Mouse (Mus musculus) adrenal gland, adult 2 months (tissue): ENCODE data around the gene 4930558C23Rik. TPM values are rescaled to one million over a fixed set of nuclear protein-coding genes. Genes with fewer than 3 reads are reported as not detected.
"Not testable (repeated sequence)": the region's sequence is repeated elsewhere in the genome, so short reads cannot be mapped to it uniquely, and the experiment has no call there.

Source experiments
- DNase-seq: peaks from one replicate; pipeline ENCODE4 v3.0.0; 2021
- long read RNA-seq: library from polyadenylated mRNA; stranded (forward); transcript quantifications from one replicate; pipeline ENCODE4 v2.0.0, GENCODE M21; 2021
- polyA plus RNA-seq: library from polyadenylated mRNA; depleted of rRNA; stranded (reverse); fragments of >200 nt; gene quantifications from 2 replicates; pipeline ENCODE4 v1.2.3, GENCODE M21; 2012; rRNA removed
- total RNA-seq, 2 experiments: library from RNA; stranded (reverse); gene quantifications; 2 replicates each; pipeline ENCODE4 v1.2.3; 2021

Gene 4930558C23Rik
- total RNA-seq, result not detected
- not detected in 2 replicates for polyA plus RNA-seq
- long read RNA-seq, result 0 reads

DNA sequence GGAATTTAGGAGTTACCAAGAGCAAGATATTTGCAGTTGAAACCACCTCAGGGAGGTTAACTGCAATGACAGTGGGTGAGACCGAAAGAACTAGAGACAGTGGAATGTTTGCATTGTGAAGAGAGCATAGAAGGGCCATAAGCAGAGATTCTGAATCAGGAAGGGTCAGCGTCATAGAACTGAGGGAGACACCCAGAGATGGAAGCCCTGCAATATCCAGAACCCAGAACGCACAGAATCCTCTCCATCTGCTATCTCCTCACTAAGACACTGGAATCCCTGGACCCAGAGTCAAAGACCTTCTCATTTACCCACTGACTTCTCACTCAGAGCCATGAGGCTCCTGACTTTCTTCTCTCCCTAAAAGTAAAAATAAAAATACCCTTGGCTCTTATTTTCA lies at the start of gene 4930558C23Rik:
4930558C23Rik (minus strand) TSS at position 101 of the 400 bp plus-strand sequence.
- DNase-seq, result no peak

DNA sequence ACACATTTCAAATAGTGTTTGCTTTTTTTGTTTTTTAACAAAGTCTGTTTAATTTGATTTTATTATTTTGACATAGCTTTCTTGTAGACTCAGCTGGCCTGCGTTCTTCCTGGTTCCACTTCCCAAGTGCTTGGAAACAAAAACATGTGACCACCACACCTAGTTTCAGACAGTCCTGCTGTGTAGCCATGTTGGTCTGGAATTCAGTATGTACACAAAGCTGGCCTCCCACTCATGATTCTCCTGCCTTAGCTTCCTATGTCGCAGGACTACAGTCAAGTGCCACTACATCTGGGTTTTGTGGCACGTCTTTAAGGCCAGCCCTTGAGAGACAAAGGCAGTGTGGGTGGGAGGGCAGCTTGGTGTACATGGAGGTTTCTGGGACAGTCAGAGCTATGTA lies 48.3 kb upstream of the 4930558C23Rik start:
- no peak for DNase-seq

DNA sequence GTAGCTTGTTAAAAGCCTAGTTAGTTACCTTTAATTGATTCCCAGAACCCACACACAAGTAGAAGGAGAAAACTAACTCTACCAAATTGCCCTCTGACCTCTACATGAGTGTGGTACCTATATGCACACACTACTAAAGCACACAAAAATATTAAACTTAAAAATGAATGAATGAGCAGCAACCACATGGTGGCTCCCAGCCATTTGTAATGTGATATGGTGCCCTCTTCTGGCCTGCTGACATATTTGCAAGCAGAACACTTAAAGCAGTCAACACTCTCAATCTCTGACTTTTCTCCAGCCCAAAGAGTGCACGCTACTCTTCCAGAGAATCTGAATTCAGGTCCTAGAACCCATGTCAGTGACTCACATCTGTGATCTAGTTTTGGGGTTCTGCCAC lies 47.8 kb upstream of the 4930558C23Rik start:
- peak; percentile 34 for DNase-seq

DNA sequence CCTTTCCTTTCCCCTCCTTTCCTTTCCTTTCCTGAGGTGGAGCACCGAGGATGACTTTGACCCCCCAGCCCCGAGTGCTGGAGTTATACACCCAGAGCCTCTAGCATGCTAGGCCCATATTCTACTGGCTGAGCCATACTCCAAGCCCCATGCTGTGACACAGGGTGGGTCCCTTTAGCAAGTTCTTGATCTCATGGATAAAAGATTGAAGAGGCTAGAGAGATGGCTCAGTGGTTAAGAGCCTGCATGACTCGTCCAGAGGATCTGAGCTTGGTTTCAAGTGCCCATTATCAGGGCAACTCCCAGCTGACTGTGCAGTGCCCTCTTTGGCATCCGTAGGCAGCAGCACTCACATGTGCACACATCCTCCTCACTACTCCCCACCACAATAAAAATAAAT lies 42.7 kb upstream of the 4930558C23Rik start:
- no peak for DNase-seq

DNA sequence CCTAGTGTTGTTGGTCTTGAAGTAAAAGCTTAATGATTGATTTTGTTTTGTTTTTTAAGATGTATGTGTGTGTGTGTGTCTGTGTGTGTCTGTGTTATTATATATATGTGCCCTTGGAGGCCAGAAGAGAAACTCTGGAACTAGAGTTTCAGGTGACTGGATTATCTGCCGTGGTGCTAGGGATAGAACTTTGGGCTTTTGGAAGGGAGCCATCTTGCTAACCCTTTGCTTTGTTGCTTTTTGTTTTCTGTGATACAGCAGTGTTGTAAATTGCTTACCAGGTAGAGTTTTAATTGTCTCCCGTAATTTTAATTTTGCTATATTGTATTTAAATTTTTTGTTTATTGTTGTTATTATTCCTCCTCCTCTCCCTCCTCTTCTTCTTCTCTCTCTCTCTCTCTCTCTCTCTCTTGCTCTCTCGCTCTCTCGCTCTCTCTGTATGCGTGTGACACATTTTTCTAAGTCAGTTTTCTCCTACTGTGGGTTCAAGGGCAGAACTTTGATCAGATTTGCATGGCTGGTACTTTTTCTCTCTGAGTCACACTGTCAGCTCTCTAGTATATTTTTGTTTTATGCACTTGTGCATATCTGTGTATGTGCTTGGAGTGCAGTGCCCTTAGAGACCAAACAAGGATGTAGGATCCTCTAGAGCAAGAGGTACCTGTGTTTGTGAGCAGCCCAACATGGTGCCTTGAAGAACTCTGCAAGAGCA lies 39.9 kb upstream of the 4930558C23Rik start:
- peak; percentile 31 for DNase-seq

DNA sequence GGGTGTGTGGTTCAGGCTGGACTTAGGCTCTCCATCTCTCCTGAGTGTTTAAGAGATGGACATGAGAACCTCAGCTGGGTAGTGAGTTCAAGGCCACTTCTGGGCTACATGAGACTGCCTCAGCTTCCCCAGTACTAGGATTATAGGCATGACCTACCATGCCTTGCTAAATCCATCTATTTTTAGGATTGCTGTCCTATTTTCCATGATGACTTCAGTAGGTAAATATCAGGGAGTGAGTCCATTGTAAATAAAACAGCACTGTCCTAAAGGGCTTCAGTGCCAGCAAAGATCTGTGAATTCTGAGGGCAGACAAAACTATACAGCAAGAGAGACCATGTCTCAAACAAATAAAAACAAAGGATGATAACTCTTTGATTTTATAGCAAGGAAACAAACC lies 37.0 kb upstream of the 4930558C23Rik start:
- DNase-seq, result no peak

DNA sequence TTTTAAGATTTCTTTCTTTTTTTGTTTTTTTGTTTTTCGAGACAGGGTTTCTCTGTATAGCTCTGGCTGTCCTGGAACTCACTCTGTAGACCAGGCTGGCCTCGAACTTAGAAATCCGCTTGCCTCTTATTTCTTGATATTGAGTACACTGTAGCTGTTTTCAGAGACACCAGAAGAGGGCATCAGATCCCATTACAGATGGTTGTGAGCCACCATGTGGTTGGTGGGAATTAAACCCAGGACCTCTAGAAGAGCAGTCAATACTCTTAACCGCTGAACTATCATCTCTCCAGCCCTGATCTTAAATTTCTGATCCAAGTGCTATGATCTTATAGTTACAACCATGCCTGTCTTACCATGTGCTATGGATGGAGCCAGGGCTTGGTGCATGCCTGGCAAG lies 36.0 kb upstream of the 4930558C23Rik start:
- DNase-seq, result not testable (repeated sequence)

DNA sequence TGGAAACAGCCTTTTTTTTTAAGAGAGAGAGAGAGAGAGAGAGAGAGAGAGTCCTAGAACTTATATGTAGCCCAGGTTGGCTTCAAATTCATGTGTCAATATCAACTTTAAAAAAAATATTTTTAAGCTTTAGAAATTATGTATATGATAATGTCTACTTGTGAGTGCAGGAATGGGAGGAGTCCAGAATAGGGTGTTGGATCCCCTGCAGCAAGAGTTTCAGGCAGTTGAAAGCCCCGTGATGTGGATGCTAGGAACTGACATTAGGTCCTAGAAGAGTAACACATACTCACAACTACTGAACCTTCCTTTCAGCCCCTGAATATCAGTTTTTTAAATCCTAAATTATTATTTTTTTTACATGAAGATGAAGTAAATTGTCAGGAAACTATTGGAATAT lies 32.9 kb upstream of the 4930558C23Rik start:
- DNase-seq, result no peak

DNA sequence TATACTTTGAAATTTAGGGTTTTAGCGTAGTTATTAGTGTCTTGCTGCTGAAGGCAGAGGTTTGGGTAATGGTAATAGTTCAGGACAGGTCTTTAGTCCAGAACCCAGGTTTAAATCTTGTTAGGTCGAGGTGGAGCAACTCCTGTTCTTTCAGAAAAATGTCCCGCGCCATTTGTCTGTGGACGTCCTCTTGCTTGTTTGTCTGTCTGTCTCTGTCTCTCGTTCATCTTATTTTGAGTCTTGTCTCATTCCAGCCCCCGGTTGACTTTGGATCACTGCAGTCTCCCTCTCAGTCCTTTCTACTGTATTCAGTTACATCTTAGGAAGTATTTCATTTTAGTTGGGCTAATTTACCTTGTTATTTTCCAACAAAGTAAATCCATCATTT lies 32.3 kb upstream of the 4930558C23Rik start:
- DNase-seq, result no peak

DNA sequence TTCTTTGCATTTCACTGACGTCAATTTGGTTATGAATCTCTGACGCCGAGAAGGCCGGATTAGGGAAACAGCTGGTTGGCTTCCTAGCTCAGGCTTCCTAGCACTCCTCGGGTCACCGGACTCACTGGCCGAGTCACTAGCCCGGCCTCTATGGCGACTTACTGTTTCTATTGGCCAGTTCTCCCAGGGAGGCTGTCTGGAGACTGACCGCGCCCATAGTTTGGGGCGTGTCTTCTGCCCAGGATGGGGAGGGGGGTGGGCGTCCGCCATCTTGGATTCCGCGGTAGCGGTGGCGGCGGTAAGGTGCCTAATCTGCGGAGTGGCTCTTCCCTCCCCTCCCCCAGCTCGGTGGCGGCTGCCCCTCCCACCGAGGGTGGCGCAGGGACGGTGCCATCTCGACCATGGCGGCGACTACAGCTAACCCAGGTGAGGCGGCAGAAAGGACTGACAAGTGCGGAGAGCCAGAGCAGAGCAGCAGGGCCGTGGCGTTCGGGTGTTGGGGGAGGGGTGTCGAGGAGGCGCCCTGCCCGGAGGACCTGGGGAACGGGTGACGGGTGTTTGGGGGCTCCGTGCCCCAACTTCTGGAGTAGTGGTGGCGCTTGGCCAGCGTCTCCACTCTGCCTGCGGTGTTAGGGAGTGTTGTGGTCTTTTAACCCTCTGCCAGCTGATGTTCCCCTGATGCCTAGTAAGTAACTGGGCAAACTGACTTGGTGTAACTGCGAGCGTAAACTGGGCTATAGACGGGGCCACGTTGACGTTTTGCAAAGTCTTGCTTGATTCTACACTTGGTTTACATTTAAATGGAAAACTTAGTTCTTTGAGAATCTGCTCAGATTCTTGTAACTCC lies 31.7 kb upstream of the 4930558C23Rik start, which contains the start of gene Arnt:
Arnt (plus strand) TSS at position 253 of the 847 bp plus-strand sequence.
- DNase-seq, result peak; percentile 96

DNA sequence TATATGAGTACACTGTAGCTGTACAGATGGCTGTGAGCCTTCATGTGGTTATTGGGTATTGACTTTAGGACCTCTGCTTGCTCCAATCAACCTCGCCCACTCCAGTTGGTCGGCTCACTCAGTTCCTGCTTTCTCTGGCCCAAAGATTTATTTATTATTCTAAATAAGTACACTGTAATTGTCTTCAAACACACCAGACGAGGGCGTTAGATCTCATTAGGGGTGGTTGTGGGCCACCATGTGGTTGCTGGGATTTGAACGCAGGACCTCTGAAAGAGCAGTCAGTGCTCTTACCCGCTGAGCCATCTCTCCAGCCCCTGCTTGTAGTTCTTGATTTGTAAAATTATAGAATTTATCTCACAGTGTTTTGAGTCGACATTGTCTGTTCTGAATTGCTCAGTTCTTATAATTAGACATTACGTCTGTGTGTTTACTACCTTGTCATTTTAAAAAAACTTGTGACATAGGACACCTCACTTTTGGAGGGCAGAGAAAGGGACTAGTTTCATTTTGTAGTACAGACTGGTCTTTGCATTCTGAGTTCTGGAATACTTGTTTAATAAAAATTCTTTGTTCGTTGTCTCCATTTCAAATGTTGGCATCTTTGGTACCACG lies 30.8 kb upstream of the 4930558C23Rik start:
- DNase-seq, result no peak

DNA sequence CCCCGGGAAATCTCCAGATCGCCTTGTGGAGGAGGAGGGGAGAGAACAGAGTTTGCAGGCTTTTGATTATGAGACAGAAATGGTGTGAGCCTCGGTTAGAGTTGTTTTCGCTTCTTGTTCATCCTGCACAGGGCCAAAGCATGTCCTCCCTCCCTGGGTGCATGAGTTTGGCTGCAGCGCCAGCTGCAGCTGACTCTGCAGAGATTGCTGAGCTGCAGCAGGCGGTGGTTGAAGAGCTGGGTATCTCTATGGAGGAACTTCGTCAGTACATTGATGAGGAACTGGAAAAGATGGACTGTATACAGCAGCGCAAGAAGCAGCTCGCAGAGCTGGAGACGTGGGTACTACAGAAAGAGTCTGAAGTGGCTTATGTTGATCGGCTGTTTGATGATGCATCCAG lies 25.8 kb upstream of the 4930558C23Rik start:
- not testable (repeated sequence) for DNase-seq

DNA sequence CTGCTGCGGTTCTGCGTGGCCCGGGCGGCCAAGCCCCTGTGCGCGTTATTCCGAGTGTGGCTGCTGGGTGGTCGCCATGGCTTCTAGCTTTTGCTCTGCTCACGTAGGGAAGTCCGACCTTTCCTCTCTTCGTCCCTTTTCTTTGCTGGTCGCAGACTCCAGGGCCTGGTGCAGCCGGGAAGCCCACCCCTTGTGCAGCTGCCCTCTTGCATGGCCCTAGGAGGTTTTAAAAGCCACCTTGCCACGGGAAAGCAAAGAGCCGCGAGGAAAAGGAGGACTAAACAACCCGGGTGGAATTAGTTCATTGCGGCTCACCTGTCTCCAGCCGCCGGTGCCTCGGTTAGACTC lies 25.2 kb upstream of the 4930558C23Rik start:
- DNase-seq, result not testable (repeated sequence)

DNA sequence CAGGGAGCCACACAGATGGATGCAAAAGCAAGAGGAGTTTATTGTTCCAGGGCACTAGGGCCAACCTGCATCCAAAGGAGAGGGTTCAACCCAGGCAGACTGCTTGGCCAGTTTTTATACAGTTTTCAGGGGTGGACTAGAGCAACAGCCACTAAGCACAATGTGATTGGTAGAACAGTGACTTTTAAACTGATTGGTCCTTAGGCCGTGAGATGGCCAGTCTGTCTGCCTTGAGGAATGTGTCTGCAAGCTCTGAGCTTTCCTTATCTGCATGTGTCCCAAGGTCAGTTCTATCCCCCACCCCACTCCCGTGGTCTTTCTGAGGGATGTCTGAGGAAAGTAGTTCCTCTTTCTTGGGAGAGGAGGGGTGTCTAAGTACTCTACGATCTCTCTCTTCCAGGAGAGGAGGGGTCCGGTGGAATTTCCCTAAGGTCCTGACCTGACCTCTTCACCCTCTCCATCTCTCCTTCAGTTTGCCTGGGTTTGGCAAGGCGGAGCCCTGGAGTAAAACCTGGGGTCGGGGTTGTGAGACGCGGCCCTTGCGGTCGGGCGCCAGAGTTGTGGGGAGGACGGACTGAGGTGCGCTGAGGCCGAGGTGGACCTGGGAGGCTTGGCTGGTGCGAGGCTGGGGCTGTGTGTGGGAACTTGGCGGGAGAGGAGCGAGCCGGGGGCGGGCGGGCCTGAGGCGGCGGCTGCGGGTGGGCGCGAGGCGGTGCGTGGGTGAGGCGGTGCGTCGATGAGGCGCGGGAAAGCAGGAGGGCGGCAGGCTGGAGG lies 24.7 kb upstream of the 4930558C23Rik start:
- not testable (repeated sequence) for DNase-seq

DNA sequence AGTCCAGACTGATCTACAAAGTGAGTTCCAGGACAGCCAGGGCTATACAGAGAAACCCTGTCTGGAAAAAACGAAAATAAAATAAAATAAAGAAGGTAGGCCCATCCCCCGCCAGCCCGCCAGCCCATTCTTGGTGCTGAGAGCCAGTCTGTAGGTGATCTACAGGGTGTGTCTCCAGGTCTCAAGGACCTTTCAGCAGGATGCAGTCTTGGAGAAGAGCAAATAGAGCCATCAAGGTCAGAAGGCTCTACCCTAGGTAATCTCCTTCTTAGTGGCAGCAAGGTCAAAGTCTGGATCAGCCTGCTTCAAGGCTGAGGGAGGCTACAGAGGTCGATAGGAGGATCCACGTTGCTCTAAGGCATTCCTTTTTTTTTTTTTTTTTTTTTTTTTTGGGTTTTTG lies 23.8 kb upstream of the 4930558C23Rik start:
- DNase-seq, result not testable (repeated sequence)

DNA sequence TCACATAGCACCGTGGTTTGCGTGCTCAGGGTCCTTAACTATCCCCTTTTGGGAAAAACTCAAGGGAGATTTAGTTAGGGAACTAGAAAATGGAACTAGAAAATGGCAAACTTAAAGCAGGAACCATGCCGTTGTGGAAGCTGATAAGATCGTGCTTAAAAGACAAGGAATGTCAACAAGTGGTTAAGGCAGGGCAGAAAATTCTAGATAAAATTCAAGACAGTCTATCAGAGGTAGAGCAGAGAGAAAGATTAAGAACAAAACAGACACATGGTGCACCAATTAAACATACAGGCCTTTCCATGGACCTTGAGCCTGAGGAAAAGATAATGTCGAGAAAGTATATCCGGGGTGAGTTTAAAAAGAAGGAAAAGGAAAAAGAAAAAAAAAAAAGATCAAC lies 15.2 kb upstream of the 4930558C23Rik start:
- DNase-seq, result no peak

DNA sequence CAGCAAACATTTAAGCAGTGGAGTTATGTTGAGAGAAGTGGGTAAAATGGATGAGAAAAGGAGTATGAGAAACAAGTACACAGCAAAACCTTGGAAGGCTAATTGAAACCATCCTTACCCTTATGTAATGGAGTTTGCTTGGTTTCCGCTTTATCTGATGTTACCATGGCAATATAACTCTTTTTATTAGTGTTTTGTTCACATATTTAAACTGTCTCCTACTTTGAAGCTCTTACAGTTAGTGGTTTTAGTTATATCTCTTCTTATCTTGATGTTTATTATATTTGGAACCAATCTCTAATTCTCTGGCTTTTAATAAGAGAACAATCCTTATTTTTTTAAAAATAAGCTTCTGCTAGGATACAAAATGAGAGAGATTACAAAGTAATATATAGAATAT lies 9.6 kb upstream of the 4930558C23Rik start:
- no peak for DNase-seq

DNA sequence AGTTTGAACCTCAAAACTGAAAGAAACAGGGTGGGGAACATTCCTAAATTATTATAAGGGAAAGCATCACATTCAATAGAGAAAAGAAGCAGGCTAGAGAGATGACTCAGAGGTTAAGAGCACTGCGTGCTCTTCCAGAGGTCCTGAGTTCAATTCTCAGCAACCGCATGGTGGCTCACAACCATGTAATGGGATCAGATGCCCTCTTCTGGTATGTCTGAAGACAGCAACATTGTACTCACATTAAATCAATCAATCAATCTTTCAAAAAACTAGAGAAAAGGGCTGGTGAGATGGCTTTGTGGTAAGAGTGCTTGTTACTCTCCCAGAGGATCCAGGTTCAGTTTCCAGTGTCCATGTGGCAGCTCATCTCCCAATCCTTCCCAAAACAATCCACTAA lies 6.2 kb upstream of the 4930558C23Rik start:
- no peak for DNase-seq

DNA sequence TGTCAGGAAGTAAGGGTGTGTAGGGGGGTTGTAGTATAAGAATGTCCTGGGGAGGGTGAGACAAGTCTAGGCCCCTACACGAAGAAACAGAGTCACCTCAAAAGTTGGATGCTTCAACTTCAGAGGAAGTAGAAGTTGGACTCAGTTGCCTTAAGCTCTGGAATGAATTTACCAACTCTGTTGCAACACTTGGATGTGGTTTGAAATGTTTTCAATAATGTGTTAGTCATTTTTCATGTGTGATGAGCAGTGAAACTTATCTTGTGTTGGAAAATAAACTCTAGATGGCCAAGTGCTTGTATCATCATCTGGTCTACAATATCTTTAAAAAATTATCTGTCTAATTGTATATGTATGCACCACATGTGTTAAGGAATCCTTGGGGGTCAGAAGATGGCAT lies 5.1 kb upstream of the 4930558C23Rik start:
- no peak for DNase-seq

DNA sequence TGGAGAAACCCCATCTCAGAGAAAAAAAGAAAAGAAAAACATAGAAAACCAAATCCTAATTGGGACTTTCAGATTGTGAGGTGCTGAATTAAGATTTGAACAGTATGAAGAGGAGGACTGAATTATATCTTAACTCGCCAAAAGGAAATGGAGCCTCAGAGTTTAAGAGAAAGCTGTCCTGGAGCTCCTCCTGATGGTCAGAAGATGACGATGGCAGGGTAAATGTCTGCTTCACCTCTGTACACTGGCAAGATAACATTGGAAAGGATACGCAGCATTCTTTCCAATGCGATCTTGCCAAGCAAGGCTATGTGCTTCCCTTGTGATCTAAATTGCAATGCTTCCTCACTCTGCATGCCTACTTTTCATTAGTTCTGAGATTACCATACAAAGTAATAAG lies 8.3 kb downstream of the 4930558C23Rik start:
- DNase-seq, result peak; percentile 18

DNA sequence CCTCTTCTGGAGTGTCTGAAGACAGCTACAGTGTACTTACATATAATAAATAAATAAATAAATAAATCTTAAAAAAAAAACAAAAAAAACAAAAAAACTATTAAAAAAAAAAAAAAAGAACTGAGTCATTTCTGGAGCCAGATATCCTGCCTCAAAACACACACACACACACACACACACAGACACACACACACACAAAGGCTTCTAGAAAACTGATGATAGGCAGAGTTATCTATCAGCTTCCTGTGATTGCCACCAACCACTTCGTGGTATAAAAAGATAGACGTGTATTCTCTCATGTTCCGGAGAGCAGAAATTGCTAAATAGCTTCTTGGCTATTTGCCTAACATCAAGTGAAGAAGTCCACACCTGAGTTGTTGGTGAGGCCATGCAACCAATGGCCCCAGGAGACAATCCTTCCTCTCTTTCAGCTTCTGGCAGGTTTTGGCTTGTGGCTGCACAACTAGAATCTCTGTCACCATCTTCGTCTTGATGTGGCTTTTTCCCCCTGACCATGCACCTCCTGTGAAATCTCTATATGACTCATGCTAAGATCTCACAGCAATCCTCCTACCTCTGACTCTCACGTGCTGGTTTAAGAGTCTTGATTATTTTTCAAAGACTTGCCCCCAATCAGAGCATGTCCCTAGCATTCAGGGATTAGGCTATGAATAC lies 17.1 kb downstream of the 4930558C23Rik start:
- DNase-seq, result no peak

DNA sequence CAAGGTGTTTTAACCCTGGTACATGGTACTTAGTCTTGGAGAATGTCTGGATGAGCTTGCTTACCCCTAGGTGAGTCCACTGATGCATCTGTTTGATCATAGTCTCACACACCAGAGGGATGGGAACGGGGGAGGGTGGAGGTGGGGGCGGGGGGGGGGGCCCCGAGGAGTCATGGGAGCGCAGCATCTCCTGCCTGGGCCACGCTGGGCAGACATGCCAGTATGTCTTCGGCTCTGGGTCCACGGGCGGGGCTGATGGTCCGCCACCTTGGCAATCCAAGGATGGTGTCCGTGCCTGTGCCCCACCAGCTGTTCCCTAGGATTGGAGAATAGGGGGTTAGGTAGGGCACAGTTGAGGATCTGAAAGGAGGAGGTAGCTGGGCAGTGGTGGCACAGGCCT lies 29.4 kb downstream of the 4930558C23Rik start:
- DNase-seq, result no peak
